Mouse (Mus musculus): ENCODE data around the gene Klhdc3. TPM values are rescaled to one million over a fixed set of nuclear protein-coding genes. Genes with fewer than 3 reads are reported as not detected.

Klhdc3 gene
- polyA plus RNA-seq, 1 experiment = 99.3 TPM

- peaks cover 31% of the 10 kb centered on the region for H3K36me3 ChIP-seq (ENCODE audit: control insufficient read depth, insufficient read depth, low read length)
- peaks cover 13% of the 10 kb centered on the region for H3K4me1 ChIP-seq (ENCODE audit: control insufficient read depth, insufficient read depth, insufficient read length, low read length)
- WGBS = 26% methylated on average over 15 of the region's 15 CpGs
- TF ChIP-seq POLR2A (IDR thresholded peaks at IDR 0.05; ENCODE audit: low read depth, low read length) = no peak
- no peak for TF ChIP-seq CTCF (IDR thresholded peaks at IDR 0.05; ENCODE audit: extremely low read depth, insufficient read length, insufficient replicate concordance, low read depth, low read length)
- no peaks in the 10 kb centered on the region for H3K27me3 ChIP-seq (ENCODE audit: control insufficient read depth, insufficient read depth, low read length)
- H3K27ac ChIP-seq (ENCODE audit: insufficient read depth, low read depth, low read length) = 0 out of 2 replicates have a peak overlapping the region, but pooled peaks have one; percentile 21
- H3K4me3 ChIP-seq (ENCODE audit: low read depth, low read length) = peak overlapping the region; percentile 99
Measured at GRCm38 (mm10) chr17:46674530-46675283, 6.0 kb downstream of the Klhdc3 start.

- Histone ChIP-seq H3K36me3 (ENCODE audit: control insufficient read depth, insufficient read depth, low read length) (peaks cover 37% of the 10 kb centered on the region), H3K27ac (ENCODE audit: insufficient read depth, low read depth, low read length) (peak within 1 kb of the TSS; percentile 88), H3K4me1 (ENCODE audit: control insufficient read depth, insufficient read depth, insufficient read length, low read length) (peaks cover 9% of the 10 kb centered on the region), H3K27me3 (ENCODE audit: control insufficient read depth, insufficient read depth, low read length) (no peaks in the 10 kb centered on the region), H3K4me3 (ENCODE audit: low read depth, low read length) (peak within 1 kb of the TSS; percentile 99)
- WGBS = under 1% methylated on average over 43 of the region's 43 CpGs
- peak; percentile 61; the same call in 1 of the 2 replicates for TF ChIP-seq POLR2A (IDR thresholded peaks at IDR 0.05; ENCODE audit: low read depth, low read length)
- TF ChIP-seq CTCF (IDR thresholded peaks at IDR 0.05; ENCODE audit: extremely low read depth, insufficient read length, insufficient replicate concordance, low read depth, low read length) = no peak
Measured at GRCm38 (mm10) chr17:46673850-46674529, 6.7 kb downstream of the Klhdc3 start, which contains the start of gene Rrp36. Rrp36 (minus strand) TSS chr17:46674352.

GRCm38 (mm10) chr17:46669911-46670310, 10.8 kb downstream of the Klhdc3 start:
- WGBS = 96% methylated on average over 10 of the region's 10 CpGs
- Histone ChIP-seq H3K27me3 (ENCODE audit: control insufficient read depth, insufficient read depth, low read length) (no peaks in the 10 kb centered on the region), H3K4me3 (ENCODE audit: low read depth, low read length) (no peak overlapping the region)

GRCm38 (mm10) chr17:46667712-46668111, 13.0 kb downstream of the Klhdc3 start:
- TF ChIP-seq CTCF (IDR thresholded peaks at IDR 0.05; ENCODE audit: extremely low read depth, insufficient read length, insufficient replicate concordance, low read depth, low read length) (no peak), POLR2A (IDR thresholded peaks at IDR 0.05; ENCODE audit: low read depth, low read length) (no peak)
- 92% methylated on average over 16 of the region's 16 CpGs for WGBS
- H3K4me3 ChIP-seq (ENCODE audit: low read depth, low read length) = no peak overlapping the region
- H3K27me3 ChIP-seq (ENCODE audit: control insufficient read depth, insufficient read depth, low read length) = no peaks in the 10 kb centered on the region
- H3K4me1 ChIP-seq (ENCODE audit: control insufficient read depth, insufficient read depth, insufficient read length, low read length) = no peaks in the 10 kb centered on the region
- H3K27ac ChIP-seq (ENCODE audit: insufficient read depth, low read depth, low read length) = no peak overlapping the region
- H3K36me3 ChIP-seq (ENCODE audit: control insufficient read depth, insufficient read depth, low read length) = peaks cover 27% of the 10 kb centered on the region

More at GRCm38 (mm10) chr17:46669911-46670310, 10.8 kb downstream of the Klhdc3 start:
- TF ChIP-seq POLR2A (IDR thresholded peaks at IDR 0.05; ENCODE audit: low read depth, low read length) (no peak), CTCF (IDR thresholded peaks at IDR 0.05; ENCODE audit: extremely low read depth, insufficient read length, insufficient replicate concordance, low read depth, low read length) (no peak)
- Histone ChIP-seq H3K4me1 (ENCODE audit: control insufficient read depth, insufficient read depth, insufficient read length, low read length) (peaks cover 5% of the 10 kb centered on the region), H3K27ac (ENCODE audit: insufficient read depth, low read depth, low read length) (no peak overlapping the region), H3K36me3 (ENCODE audit: control insufficient read depth, insufficient read depth, low read length) (peaks cover 28% of the 10 kb centered on the region)

- H3K36me3 ChIP-seq (ENCODE audit: control insufficient read depth, insufficient read depth, low read length) = peaks cover 7% of the 10 kb centered on the region
- no peaks in the 10 kb centered on the region for H3K4me1 ChIP-seq (ENCODE audit: control insufficient read depth, insufficient read depth, insufficient read length, low read length)
- 94% methylated on average over 5 of the region's 5 CpGs for WGBS
- H3K27ac ChIP-seq (ENCODE audit: insufficient read depth, low read depth, low read length) = no peak overlapping the region
- no peak overlapping the region for H3K4me3 ChIP-seq (ENCODE audit: low read depth, low read length)
- no peaks in the 10 kb centered on the region for H3K27me3 ChIP-seq (ENCODE audit: control insufficient read depth, insufficient read depth, low read length)
- TF ChIP-seq CTCF (IDR thresholded peaks at IDR 0.05; ENCODE audit: extremely low read depth, insufficient read length, insufficient replicate concordance, low read depth, low read length) (no peak), POLR2A (IDR thresholded peaks at IDR 0.05; ENCODE audit: low read depth, low read length) (no peak)
Measured at GRCm38 (mm10) chr17:46662730-46663129, 18.0 kb downstream of the Klhdc3 start.

GRCm38 (mm10) chr17:46661981-46662380, 18.7 kb downstream of the Klhdc3 start:
- no peak overlapping the region for H3K27ac ChIP-seq (ENCODE audit: insufficient read depth, low read depth, low read length)
- 89% methylated on average over 12 of the region's 12 CpGs for WGBS
- no peaks in the 10 kb centered on the region for H3K4me1 ChIP-seq (ENCODE audit: control insufficient read depth, insufficient read depth, insufficient read length, low read length)
- H3K36me3 ChIP-seq (ENCODE audit: control insufficient read depth, insufficient read depth, low read length) = peaks cover 2% of the 10 kb centered on the region; the same call in 1 of the 2 replicates
- TF ChIP-seq CTCF (IDR thresholded peaks at IDR 0.05; ENCODE audit: extremely low read depth, insufficient read length, insufficient replicate concordance, low read depth, low read length) (no peak), POLR2A (IDR thresholded peaks at IDR 0.05; ENCODE audit: low read depth, low read length) (no peak)
- H3K27me3 ChIP-seq (ENCODE audit: control insufficient read depth, insufficient read depth, low read length) = no peaks in the 10 kb centered on the region
- no peak overlapping the region for H3K4me3 ChIP-seq (ENCODE audit: low read depth, low read length)

GRCm38 (mm10) chr17:46661351-46661750, 19.4 kb downstream of the Klhdc3 start:
- H3K27me3 ChIP-seq (ENCODE audit: control insufficient read depth, insufficient read depth, low read length) = no peaks in the 10 kb centered on the region
- no peak overlapping the region for H3K4me3 ChIP-seq (ENCODE audit: low read depth, low read length)
- H3K4me1 ChIP-seq (ENCODE audit: control insufficient read depth, insufficient read depth, insufficient read length, low read length) = no peaks in the 10 kb centered on the region
- H3K27ac ChIP-seq (ENCODE audit: insufficient read depth, low read depth, low read length) = no peak overlapping the region
- peaks cover 2% of the 10 kb centered on the region; the same call in 1 of the 2 replicates for H3K36me3 ChIP-seq (ENCODE audit: control insufficient read depth, insufficient read depth, low read length)
- no peak for TF ChIP-seq POLR2A (IDR thresholded peaks at IDR 0.05; ENCODE audit: low read depth, low read length)
- TF ChIP-seq CTCF (IDR thresholded peaks at IDR 0.05; ENCODE audit: extremely low read depth, insufficient read length, insufficient replicate concordance, low read depth, low read length) = no peak
- WGBS = 95% methylated on average over 9 of the region's 9 CpGs
